Mouse (Mus musculus) kidney, adult 11 months (tissue): Measurements from ENCODE around the gene Tpst1.
A peak's percentile ranks its signal among the peaks of the same experiment; 100 is the strongest.

Experiments
- DNase-seq: peaks from one replicate; pipeline ENCODE4 v3.0.0; 2022

The Tpst1 gene

GRCm38 (mm10) chr5:130144334-130145312 lies 71.5 kb downstream of the Tpst1 start, which contains the start of gene Kctd7:
Gene Kctd7 (plus strand): TSS chr5:130144861.
- peak; percentile 98 for DNase-seq

GRCm38 (mm10) chr5:130145961-130146360 lies 72.8 kb downstream of the Tpst1 start:
- no peak for DNase-seq

GRCm38 (mm10) chr5:130149726-130150310 lies 76.7 kb downstream of the Tpst1 start:
- DNase-seq: no peak

GRCm38 (mm10) chr5:130154286-130154685 lies 81.2 kb downstream of the Tpst1 start:
- DNase-seq: no peak

GRCm38 (mm10) chr5:130158545-130158944 lies 85.4 kb downstream of the Tpst1 start:
- no peak for DNase-seq

- no peak for DNase-seq
These were observed 86.7 kb downstream of the Tpst1 start for GRCm38 (mm10) chr5:130159761-130160201.

GRCm38 (mm10) chr5:130163670-130164069 lies 90.5 kb downstream of the Tpst1 start:
- DNase-seq: peak; percentile 51

- DNase-seq: no peak
These were observed 92.1 kb downstream of the Tpst1 start for GRCm38 (mm10) chr5:130165213-130165612.

- DNase-seq: no peak
These were observed 96.0 kb downstream of the Tpst1 start for GRCm38 (mm10) chr5:130169109-130169508.

GRCm38 (mm10) chr5:130170666-130171422 lies 97.7 kb downstream of the Tpst1 start:
- no peak for DNase-seq

GRCm38 (mm10) chr5:130171423-130171954 lies 98.4 kb downstream of the Tpst1 start, which contains the start of gene Rabgef1:
Gene Rabgef1 (plus strand): TSS chr5:130171798.
- DNase-seq: peak; percentile 94

- DNase-seq: peak; percentile 58
These were observed 99.0 kb downstream of the Tpst1 start for GRCm38 (mm10) chr5:130171956-130172601.

- DNase-seq: no peak
These were observed 99.9 kb downstream of the Tpst1 start for GRCm38 (mm10) chr5:130173012-130173411.

- DNase-seq: no peak
These were observed 104.7 kb downstream of the Tpst1 start for GRCm38 (mm10) chr5:130177871-130178270.

- no peak for DNase-seq
These were observed 107.2 kb downstream of the Tpst1 start for GRCm38 (mm10) chr5:130180362-130180761.

GRCm38 (mm10) chr5:130181740-130182540 lies 108.8 kb downstream of the Tpst1 start:
- no peak for DNase-seq

GRCm38 (mm10) chr5:130182541-130182821 lies 109.4 kb downstream of the Tpst1 start:
- no peak for DNase-seq

GRCm38 (mm10) chr5:130184193-130184856 lies 111.2 kb downstream of the Tpst1 start:
- DNase-seq: no peak

GRCm38 (mm10) chr5:130185312-130185711 lies 112.2 kb downstream of the Tpst1 start:
- DNase-seq: no peak
